Comparison of ENCODE assay signal across 8 mouse cellular contexts in genomic region chr3:100162315-100163105, GRCm38 (mm10). TPM values are rescaled to one million over a fixed set of nuclear protein-coding genes. Genes with fewer than 3 reads are reported as not detected.
DNase-seq lines count a peak whose midpoint lies in the region; ATAC-seq lines count a peak whose summit lies in the region.

TSS of gene Gdap2 (plus strand) at chr3:100162381.
TSS of gene Wdr3 (minus strand) at chr3:100162407.

- peak; percentile 93 for ATAC-seq in megakaryocyte progenitor cell, adult 5-6 weeks (replicated peaks; ENCODE audit: poor library complexity)

- DNase-seq in adipocyte (ENCODE audit: low spot score): peak; percentile 95
- DNase-seq in embryo, embryonic 10 days (ENCODE audit: low spot score): peak; percentile 98
- peak; percentile 91 for DNase-seq in gastrocnemius, postnatal 10 days
- peak; percentile 98 for DNase-seq in induced T-regulatory cell, adult 2 months (ENCODE audit: low read depth)
- DNase-seq in left cerebral cortex, adult 9 months (ENCODE audit: low spot score in 2 of 2): peak; percentile 79 to 94
- DNase-seq in right cerebral cortex, postnatal 14 days: peak; percentile 94
- peak; percentile 91 to 95 for DNase-seq in urinary bladder, postnatal 36 days (ENCODE audit: low spot score in 2 of 2)

RNA-seq across cellular contexts. Expression of gene Gdap2, which starts in this region (rescaled TPM):
- total RNA-seq in gastrocnemius, postnatal 10 days (2021): 1 to 10 TPM; 7.2 to 7.7 TPM
- total RNA-seq in megakaryocyte progenitor cell, adult 5-6 weeks (2015): 37.1 and 44.6 TPM in 2 replicates
- 25.0 and 33.5 TPM in 2 replicates for total RNA-seq in megakaryocyte progenitor cell, adult 5-6 weeks (2017)

RNA-seq across cellular contexts. Expression of gene Wdr3, which starts in this region (rescaled TPM):
- 10 to 100 TPM; 10.4 to 11.0 TPM for total RNA-seq in gastrocnemius, postnatal 10 days (2021)
- 46.1 and 52.5 TPM in 2 replicates for total RNA-seq in megakaryocyte progenitor cell, adult 5-6 weeks (2015)
- 95.3 and 152 TPM in 2 replicates for total RNA-seq in megakaryocyte progenitor cell, adult 5-6 weeks (2017)

Comparison
In these comparisons a context has a peak if more than half of its experiments do, and no peak if none do; other contexts are left out.
1. Peak in every context shown above with its lines: DNase-seq and ATAC-seq.